Mouse (Mus musculus) CH12.LX (cell line): Measurements from ENCODE around the gene Glis3. TPM values are rescaled to one million over a fixed set of nuclear protein-coding genes. Genes with fewer than 3 reads are reported as not detected.

ENCODE experiments used
- DNase-seq: peaks from one replicate; pipeline ENCODE4 v3.0.0-alpha.2; 2013; ENCODE audit errors: extremely low read depth
- H3K27ac ChIP-seq: 2 replicates; pipeline ENCODE4 v1.5.1; 2012; ENCODE audit warnings: low read depth, mild to moderate bottlenecking, control low read depth, moderate library complexity; ENCODE audit not compliant: insufficient read depth
- H3K27me3 ChIP-seq: replicated peaks from 2 replicates; pipeline ENCODE3; 2012; ENCODE audit warnings: inconsistent platforms
- H3K36me3 ChIP-seq, 2 experiments: replicated peaks in 1 of 2; 2 replicates each; pipeline versions ENCODE3 to v1.6.1; 2012; ENCODE audit warnings: inconsistent platforms in 1 of 2, low read length in 1 of 2, mild to moderate bottlenecking in 1 of 2, mixed read lengths in 1 of 2, moderate library complexity in 1 of 2; ENCODE audit not compliant: control insufficient read depth in 1 of 2, insufficient read depth in 1 of 2
- H3K4me1 ChIP-seq, 2 experiments: 2 replicates each; pipeline ENCODE4 v1.6.1; 2012; ENCODE audit warnings: inconsistent platforms in 1 of 2, moderate library complexity in 1 of 2; ENCODE audit not compliant: insufficient read depth in 2 of 2, control insufficient read depth in 1 of 2
- H3K4me2 ChIP-seq: 2 replicates; pipeline ENCODE4 v1.6.1; 2012; ENCODE audit warnings: low read depth, mild to moderate bottlenecking, control low read depth; ENCODE audit not compliant: poor library complexity, insufficient read depth, severe bottlenecking
- H3K4me3 ChIP-seq, 3 experiments: fragments of 150-350 bp in 1 of 3; sonication (generic) in 1 of 3; replicated peaks in 1 of 3; 2 replicates each; pipeline versions ENCODE3 to v1.5.1; 2011 to 2012; ENCODE audit warnings: low read depth in 2 of 3, low read length in 2 of 3, mild to moderate bottlenecking in 2 of 3, moderate library complexity in 2 of 3, control low read depth in 1 of 3, improper control_type of control experiment in 1 of 3, inconsistent platforms in 1 of 3, mixed read lengths in 1 of 3; ENCODE audit not compliant: poor library complexity in 1 of 3
- H3K79me2 ChIP-seq: replicated peaks from 2 replicates; pipeline ENCODE4 v1.6.1; 2012; ENCODE audit warnings: mild to moderate bottlenecking, moderate library complexity; ENCODE audit not compliant: control insufficient read depth, poor library complexity, insufficient read depth, severe bottlenecking; ENCODE audit errors: extremely low read depth
- H3K9ac ChIP-seq: 2 replicates; pipeline ENCODE4 v1.6.1; 2012; ENCODE audit warnings: low read depth, mild to moderate bottlenecking, control low read depth, moderate library complexity; ENCODE audit not compliant: insufficient read depth
- H3K9me3 ChIP-seq: replicated peaks from 2 replicates; pipeline ENCODE3; 2012; ENCODE audit warnings: low read length, inconsistent platforms, mixed read lengths
- CHD1 ChIP-seq: IDR thresholded peaks from 2 replicates; pipeline ENCODE4 v1.6.1; 2012; ENCODE audit warnings: low read depth, low read length, improper control_type of control experiment, inconsistent platforms
- CHD2 ChIP-seq: IDR thresholded peaks from 2 replicates; pipeline ENCODE4 v1.6.1; 2011; ENCODE audit warnings: low read length, improper control_type of control experiment
- CTCF ChIP-seq, 2 experiments: IDR thresholded peaks in 1 of 2; conservative IDR thresholded peaks in 1 of 2; 2 replicates each; pipeline ENCODE4 v1.5.1; 2011 to 2012; ENCODE audit warnings: low read depth in 2 of 2, low read length in 2 of 2, improper control_type of control experiment in 1 of 2, inconsistent platforms in 1 of 2, mild to moderate bottlenecking in 1 of 2, moderate library complexity in 1 of 2
- ELF1 ChIP-seq: IDR thresholded peaks from 2 replicates; pipeline ENCODE4 v1.6.1; 2014; ENCODE audit warnings: low read depth, mild to moderate bottlenecking, inconsistent platforms, low read length, improper control_type of control experiment
- EP300 ChIP-seq: IDR thresholded peaks from 2 replicates; pipeline ENCODE4 v1.6.1; 2011; ENCODE audit warnings: low read length, improper control_type of control experiment
- ETS1 ChIP-seq: conservative IDR thresholded peaks from 2 replicates; pipeline ENCODE4 v1.6.1; 2012; ENCODE audit warnings: low read depth, mild to moderate bottlenecking, inconsistent platforms, low read length, improper control_type of control experiment, moderate library complexity
- GABPA ChIP-seq: IDR thresholded peaks from 2 replicates; pipeline ENCODE4 v1.6.1; 2012; ENCODE audit warnings: low read depth, low read length, improper control_type of control experiment, inconsistent platforms; ENCODE audit not compliant: insufficient replicate concordance
- HCFC1 ChIP-seq: IDR thresholded peaks from 2 replicates; pipeline ENCODE4 v1.6.1; 2012; ENCODE audit warnings: low read depth, mild to moderate bottlenecking, inconsistent platforms, low read length, improper control_type of control experiment
- IRF4 ChIP-seq: IDR thresholded peaks from 2 replicates; pipeline ENCODE4 v1.6.1; 2014; ENCODE audit warnings: low read depth, mild to moderate bottlenecking, inconsistent platforms, low read length, improper control_type of control experiment
- JUN ChIP-seq: IDR thresholded peaks from 2 replicates; pipeline ENCODE4 v1.6.1; 2011; ENCODE audit warnings: low read depth, mild to moderate bottlenecking, low read length, improper control_type of control experiment, moderate library complexity; ENCODE audit not compliant: insufficient read depth
- MAX ChIP-seq: IDR thresholded peaks from 2 replicates; pipeline ENCODE4 v1.6.1; 2011; ENCODE audit warnings: low read length, improper control_type of control experiment
- MAZ ChIP-seq: IDR thresholded peaks from 2 replicates; pipeline ENCODE4 v1.6.1; 2012; ENCODE audit warnings: low read depth, mild to moderate bottlenecking, inconsistent platforms, low read length, improper control_type of control experiment, moderate library complexity
- MEF2A ChIP-seq: IDR thresholded peaks from 2 replicates; pipeline ENCODE4 v1.6.1; 2014; ENCODE audit warnings: low read depth, mild to moderate bottlenecking, inconsistent platforms, low read length, improper control_type of control experiment, borderline replicate concordance
- NRF1 ChIP-seq: IDR thresholded peaks from 2 replicates; pipeline ENCODE4 v1.6.1; 2014; ENCODE audit warnings: low read depth, mild to moderate bottlenecking, inconsistent platforms, low read length, improper control_type of control experiment, moderate library complexity
- PAX5 ChIP-seq: IDR thresholded peaks from 2 replicates; pipeline ENCODE4 v1.6.1; 2012; ENCODE audit warnings: low read length, inconsistent platforms, mixed read lengths
- POLR2A ChIP-seq: IDR thresholded peaks from 2 replicates; pipeline ENCODE4 v1.6.1; 2011; ENCODE audit warnings: low read depth, mild to moderate bottlenecking, improper control_type of control experiment, low read length
- RAD21 ChIP-seq: IDR thresholded peaks from 2 replicates; pipeline ENCODE4 v1.6.1; 2011; ENCODE audit warnings: low read depth, mild to moderate bottlenecking, low read length, improper control_type of control experiment, moderate library complexity
- RCOR1 ChIP-seq: conservative IDR thresholded peaks from 2 replicates; pipeline ENCODE4 v1.6.1; 2012; ENCODE audit warnings: low read depth, mild to moderate bottlenecking, inconsistent platforms, low read length, improper control_type of control experiment
- SIN3A ChIP-seq: IDR thresholded peaks from 2 replicates; pipeline ENCODE4 v1.6.1; 2012; ENCODE audit warnings: low read length, improper control_type of control experiment, inconsistent platforms
- SMC3 ChIP-seq: IDR thresholded peaks from 2 replicates; pipeline ENCODE4 v1.6.1; 2011; ENCODE audit warnings: low read depth, low read length, improper control_type of control experiment
- TBP ChIP-seq: conservative IDR thresholded peaks from 2 replicates; pipeline ENCODE4 v1.6.1; 2011; ENCODE audit warnings: low read depth, low read length, improper control_type of control experiment
- UBTF ChIP-seq: IDR thresholded peaks from 2 replicates; pipeline ENCODE4 v1.6.1; 2012; ENCODE audit warnings: low read depth, mild to moderate bottlenecking, inconsistent platforms, low read length, improper control_type of control experiment, moderate library complexity
- USF2 ChIP-seq: conservative IDR thresholded peaks from 2 replicates; pipeline ENCODE4 v1.6.1; 2011; ENCODE audit warnings: low read depth, low read length, improper control_type of control experiment
- ZC3H11A ChIP-seq: IDR thresholded peaks from 2 replicates; pipeline ENCODE4 v1.6.1; 2012; ENCODE audit warnings: low read depth, mild to moderate bottlenecking, inconsistent platforms, low read length, improper control_type of control experiment
- ZMIZ1 ChIP-seq: IDR thresholded peaks from 2 replicates; pipeline ENCODE4 v1.6.1; 2012; ENCODE audit warnings: low read depth, mild to moderate bottlenecking, inconsistent platforms, low read length, improper control_type of control experiment
- ZNF384 ChIP-seq: IDR thresholded peaks from 2 replicates; pipeline ENCODE4 v1.6.1; 2012; ENCODE audit warnings: low read depth, low read length, improper control_type of control experiment, inconsistent platforms
- dilution Hi-C: fragments of 300-500 bp; cut with MboI; formaldehyde crosslinking; loops from 2 replicates; pipeline ENCODE4 v1.14.3; 2020; ENCODE audit warnings: low sequenced_read_pairs; ENCODE audit not compliant: extremely low pct_unique_long_range_greater_than_20kb, extremely low pct_ligation_motif_present
- in situ Hi-C: fragments of 300-500 bp; cut with MboI; formaldehyde crosslinking; loops from 3 replicates; pipeline ENCODE4 v1.14.3; 2019; ENCODE audit warnings: low sequenced_read_pairs, low pct_ligation_motif_present, low pct_unique_long_range_greater_than_20kb, mixed read lengths
- polyA plus RNA-seq: library from polyadenylated mRNA; unstranded; fragments of >175 nt; gene quantifications from 2 replicates; pipeline ENCODE4 v1.2.1, GENCODE M21; 2012; ENCODE audit warnings: low read depth; ENCODE audit not compliant: insufficient read length
- total RNA-seq, 2 experiments: library from RNA; depleted of rRNA; stranded (reverse); fragments of 300-350 nt in 1 of 2; fragments of >200 nt in 1 of 2; gene quantifications; 2 replicates each; pipeline ENCODE4 v1.2.3; 2012 to 2014

The Glis3 gene
- total and polyA plus RNA-seq, 3 experiments: not detected

DNA sequence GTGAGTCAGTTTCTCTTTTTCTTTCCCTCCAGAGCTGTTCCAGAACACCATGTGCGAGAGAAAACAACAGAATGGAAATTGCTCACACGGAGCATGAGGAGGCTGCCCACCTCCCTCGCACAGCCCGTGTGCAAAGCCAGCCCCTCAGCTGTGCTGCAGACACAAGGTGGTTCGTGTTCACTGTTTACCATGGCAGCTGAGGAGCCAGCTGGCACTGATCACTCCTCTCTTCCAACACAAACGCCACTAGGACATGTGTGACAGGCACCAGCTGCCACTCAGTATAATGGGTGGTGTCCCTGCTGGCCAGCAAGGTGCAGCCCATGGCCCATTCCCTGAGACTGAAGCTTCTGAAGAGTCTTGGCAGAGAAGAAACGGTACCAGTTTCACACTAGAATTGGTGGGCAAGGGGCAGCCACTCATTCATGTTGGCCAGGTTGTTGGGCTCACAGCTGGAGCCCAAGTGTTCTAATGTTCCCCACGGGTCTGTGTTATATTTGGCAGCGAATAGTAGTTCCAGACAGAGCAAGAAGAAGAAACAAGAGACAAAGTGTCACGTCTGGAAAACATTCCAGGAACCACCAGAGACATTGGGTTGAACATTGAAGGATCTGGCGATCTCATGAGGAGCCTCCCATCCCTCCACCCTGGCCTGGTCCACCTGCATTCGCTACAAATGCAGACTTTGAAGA, 243.3 kb downstream of the Glis3 start:
- no peak overlapping the region for H3K4me3 ChIP-seq
- no peaks in the 10 kb centered on the region for H3K9me3 ChIP-seq
- no peaks in the 10 kb centered on the region for H3K79me2 ChIP-seq
- no peak for DNase-seq
- H3K4me2 ChIP-seq: no peak overlapping the region
- in situ Hi-C loops: no loop called here
- H3K4me1 ChIP-seq: peaks cover 0 to 2% of the 10 kb centered on the region in 2 experiments; a peak in 1 of 4 replicates
- no peak overlapping the region for H3K9ac ChIP-seq
- no peak for TF ChIP-seq UBTF
- no peak for TF ChIP-seq ETS1
- no peak for TF ChIP-seq MAX
- TF ChIP-seq JUN: no peak
- no peak for TF ChIP-seq GABPA
- TF ChIP-seq MEF2A: no peak
- TF ChIP-seq EP300: no peak
- no peak for TF ChIP-seq CTCF (conservative IDR thresholded peaks at IDR 0.05 in 1 of 2, IDR thresholded peaks at IDR 0.05 in 1 of 2; ENCODE audit: low read depth in 2 of 2, low read length in 2 of 2)
- TF ChIP-seq ZNF384: no peak
- no peak for TF ChIP-seq TBP
- TF ChIP-seq CHD2: no peak
- TF ChIP-seq, all 38 proteins: peak for 0
- Histone ChIP-seq H3K27ac (no peak overlapping the region), H3K36me3 (no peaks in the 10 kb centered on the region), H3K27me3 (no peaks in the 10 kb centered on the region)
- dilution Hi-C loops: no loop called here

DNA sequence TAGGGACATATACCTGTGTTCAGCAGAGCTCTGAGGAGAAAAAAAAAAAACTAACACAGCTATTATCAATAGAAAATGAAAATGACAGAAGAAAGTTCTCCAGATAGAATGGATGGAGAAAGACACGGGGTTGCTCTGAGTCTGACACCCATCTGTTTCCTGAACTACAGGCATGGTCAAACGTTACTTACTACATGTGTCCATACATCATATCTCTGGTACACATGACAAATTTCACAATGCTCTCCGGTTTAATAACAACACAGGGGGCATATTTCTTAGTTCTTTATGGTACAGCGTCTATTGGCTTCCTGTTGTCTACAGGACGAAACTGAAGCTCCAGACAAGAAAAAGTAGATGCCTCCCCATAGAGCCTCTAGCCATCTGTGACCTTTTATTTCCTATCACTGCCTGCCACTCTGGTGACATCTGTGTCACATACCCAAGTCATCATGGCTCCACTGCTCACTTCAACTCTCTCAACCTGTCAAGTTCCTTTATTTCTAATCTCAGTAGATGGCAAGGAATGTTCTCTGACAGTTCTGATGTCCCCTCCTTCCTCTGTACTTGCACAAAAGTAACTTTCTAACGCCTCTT, 251.6 kb downstream of the Glis3 start:
- no peaks in the 10 kb centered on the region for H3K36me3 ChIP-seq
- no peaks in the 10 kb centered on the region for H3K79me2 ChIP-seq
- no peak for DNase-seq
- H3K4me3 ChIP-seq: no peak overlapping the region
- H3K9ac ChIP-seq: no peak overlapping the region
- in situ Hi-C loops: no loop called here
- no peaks in the 10 kb centered on the region for H3K9me3 ChIP-seq
- H3K27ac ChIP-seq: no peak overlapping the region
- no peak for TF ChIP-seq RAD21
- TF ChIP-seq MAZ: no peak
- no peak for TF ChIP-seq IRF4
- TF ChIP-seq GABPA: no peak
- TF ChIP-seq ZC3H11A: no peak
- no peak for TF ChIP-seq USF2
- TF ChIP-seq ZMIZ1: no peak
- TF ChIP-seq ZNF384: no peak
- no peak for TF ChIP-seq CHD1
- no peak for TF ChIP-seq HCFC1
- no peak for TF ChIP-seq PAX5
- TF ChIP-seq MEF2A: no peak
- TF ChIP-seq SIN3A: no peak
- TF ChIP-seq RCOR1: no peak
- TF ChIP-seq POLR2A: no peak
- TF ChIP-seq EP300: no peak
- TF ChIP-seq SMC3: no peak
- TF ChIP-seq ELF1: no peak
- TF ChIP-seq NRF1: no peak
- dilution Hi-C loops: no loop called here
- H3K4me1 ChIP-seq: peaks cover 0 to 15% of the 10 kb centered on the region in 2 experiments; a peak in 2 of 4 replicates
- no peaks in the 10 kb centered on the region for H3K27me3 ChIP-seq
- no peak overlapping the region for H3K4me2 ChIP-seq
